Mouse (Mus musculus) heart, embryonic 14.5 days (tissue): ENCODE measurements around the gene Krtap5-1. TPM values are rescaled to one million over a fixed set of nuclear protein-coding genes. Genes with fewer than 3 reads are reported as not detected.
A peak's percentile ranks its signal among the peaks of the same experiment; 100 is the strongest.
"Not testable (repeated sequence)": the region's sequence is repeated elsewhere in the genome, so short reads cannot be mapped to it uniquely, and the experiment has no call there.

Experiments used
- ATAC-seq: fragments of 200-750 bp; cut with Nextera tagmentation; 2 replicates; pipeline ENCODE4 v1.8.0; 2017; ENCODE audit warnings: low read depth, moderate TSS enrichment; ENCODE audit not compliant: insufficient number of reproducible peaks, insufficient read depth, low FRiP score
- H3K27ac ChIP-seq, 2 experiments: fragments of 200-500 bp in 1 of 2; fragments of 300-500 bp in 1 of 2; sonication (generic) in 1 of 2; replicated peaks in 1 of 2; 2 replicates each; pipeline ENCODE4 v1.5.1; 2012 to 2014; ENCODE audit warnings: low read depth in 2 of 2, low read length in 2 of 2, control low read depth in 1 of 2, mild to moderate bottlenecking in 1 of 2, mixed read lengths in 1 of 2; ENCODE audit not compliant: control insufficient read depth in 1 of 2, insufficient read depth in 1 of 2
- H3K27me3 ChIP-seq: fragments of 300-500 bp; sonication (generic); 2 replicates; pipeline ENCODE4 v1.6.1; 2014; ENCODE audit warnings: mild to moderate bottlenecking, low read length, control low read depth; ENCODE audit not compliant: control insufficient read depth, insufficient read depth
- H3K36me3 ChIP-seq: fragments of 300-500 bp; sonication (generic); 2 replicates; pipeline ENCODE4 v1.6.1; 2014; ENCODE audit warnings: mild to moderate bottlenecking, control low read depth, low read length, mixed read lengths; ENCODE audit not compliant: control insufficient read depth, insufficient read depth
- H3K4me1 ChIP-seq, 2 experiments: fragments of 200-500 bp in 1 of 2; fragments of 300-500 bp in 1 of 2; sonication (generic) in 1 of 2; 2 replicates each; pipeline ENCODE4 v1.6.1; 2012 to 2014; ENCODE audit warnings: low read length in 2 of 2, control low read depth in 1 of 2, mixed read lengths in 1 of 2; ENCODE audit not compliant: control insufficient read depth in 2 of 2, insufficient read depth in 2 of 2
- H3K4me2 ChIP-seq: fragments of 300-500 bp; sonication (generic); 2 replicates; pipeline ENCODE4 v1.6.1; 2014; ENCODE audit warnings: mild to moderate bottlenecking, low read length
- H3K4me3 ChIP-seq, 2 experiments: fragments of 200-500 bp in 1 of 2; fragments of 300-500 bp in 1 of 2; sonication (generic) in 1 of 2; 2 replicates each; pipeline ENCODE4 v1.5.1; 2012 to 2014; ENCODE audit warnings: low read length in 2 of 2, mild to moderate bottlenecking in 2 of 2, control low read depth in 1 of 2, low read depth in 1 of 2, moderate library complexity in 1 of 2; ENCODE audit not compliant: control insufficient read depth in 1 of 2, insufficient read depth in 1 of 2
- H3K9ac ChIP-seq: fragments of 300-500 bp; sonication (generic); 2 replicates; pipeline ENCODE4 v1.6.1; 2014; ENCODE audit warnings: mild to moderate bottlenecking, low read length
- H3K9me3 ChIP-seq: fragments of 300-500 bp; sonication (generic); 2 replicates; pipeline ENCODE4 v1.6.1; 2016; ENCODE audit warnings: low read length, control low read depth; ENCODE audit not compliant: control insufficient read depth
- WGBS: fragments of 180-500 bp; shearing (Covaris S2); extraction: QIAGEN DNeasy Blood & Tissue Kit; methylation state at CpG from one replicate; pipeline ENCODE4 v1.1.7; 2014; 5-methylcytosine and 5-hydroxymethylcytosine counted together
- polyA plus RNA-seq: library from polyadenylated mRNA; unstranded; fragments of >200 nt; fragmentation: Nextera tagmentation; extraction: Ambion mirVana; gene quantifications from 2 replicates; pipeline ENCODE4 v1.2.1, GENCODE M21; 2014

Gene Krtap5-1
- polyA plus RNA-seq = not detected in 2 replicates

GRCm38 (mm10) chr7:142297018-142297417 lies at the start of gene Krtap5-1:
TSS of gene Krtap5-1 (minus strand) at chr7:142297118.
- H3K27ac ChIP-seq, H3K36me3 ChIP-seq, H3K9ac ChIP-seq, H3K4me3 ChIP-seq, H3K27me3 ChIP-seq, ATAC-seq, H3K9me3 ChIP-seq, H3K4me2 ChIP-seq: not testable (repeated sequence)
- H3K4me1 ChIP-seq = peaks cover 5 to 12% of the 10 kb centered on the region in 2 experiments

GRCm38 (mm10) chr7:142342247-142342640 lies 45.3 kb upstream of the Krtap5-1 start:
- H3K4me3 ChIP-seq = no peak overlapping the region
- H3K27ac ChIP-seq = 0 out of 4 replicates have a peak overlapping the region, but pooled peaks of 1 of the 2 experiments have one; percentile 11
- no peaks in the 10 kb centered on the region for H3K9me3 ChIP-seq
- H3K36me3 ChIP-seq = no peaks in the 10 kb centered on the region
- ATAC-seq = no peak
- H3K4me1 ChIP-seq = peaks cover 4 to 10% of the 10 kb centered on the region in 2 experiments; a peak in 2 of 4 replicates
- no peaks in the 10 kb centered on the region for H3K27me3 ChIP-seq
- H3K4me2 ChIP-seq = no peak overlapping the region
- 72% methylated on average over 3 of the region's 3 CpGs for WGBS
- no peak overlapping the region for H3K9ac ChIP-seq

GRCm38 (mm10) chr7:142341564-142342246 lies 44.8 kb upstream of the Krtap5-1 start:
- WGBS = 69% methylated on average over 10 of the region's 10 CpGs
- ATAC-seq = peak; percentile 11; the same call in 1 of the 2 replicates
- Histone ChIP-seq H3K4me1 (peaks cover 4 to 10% of the 10 kb centered on the region in 2 experiments; a peak in 2 of 4 replicates), H3K36me3 (no peaks in the 10 kb centered on the region), H3K9ac (no peak overlapping the region), H3K4me3 (no peak overlapping the region), H3K9me3 (no peaks in the 10 kb centered on the region), H3K27ac (peak overlapping the region in 1 of 2 experiments; percentile 11; a peak in 1 of 4 replicates), H3K27me3 (no peaks in the 10 kb centered on the region), H3K4me2 (no peak overlapping the region)

- no peaks in the 10 kb centered on the region for H3K36me3 ChIP-seq
- WGBS = 59% methylated on average over 10 of the region's 10 CpGs
Observed at GRCm38 (mm10) chr7:142340269-142340970, 43.5 kb upstream of the Krtap5-1 start.

GRCm38 (mm10) chr7:142335151-142335550 lies 38.2 kb upstream of the Krtap5-1 start:
- ATAC-seq = no peak
- Histone ChIP-seq H3K27ac (no peak overlapping the region), H3K4me2 (no peak overlapping the region), H3K9ac (no peak overlapping the region; the same call in 1 of the 2 replicates), H3K9me3 (no peaks in the 10 kb centered on the region), H3K36me3 (no peaks in the 10 kb centered on the region), H3K4me1 (peaks cover 20 to 21% of the 10 kb centered on the region in 2 experiments), H3K4me3 (no peak overlapping the region), H3K27me3 (no peaks in the 10 kb centered on the region)
- WGBS = 87% methylated on average over 8 of the region's 8 CpGs

More at GRCm38 (mm10) chr7:142340269-142340970, 43.5 kb upstream of the Krtap5-1 start:
- Histone ChIP-seq H3K4me1 (peaks cover 4 to 10% of the 10 kb centered on the region in 2 experiments; a peak in 2 of 4 replicates), H3K9me3 (no peaks in the 10 kb centered on the region), H3K9ac (no peak overlapping the region), H3K4me2 (no peak overlapping the region), H3K27ac (no peak overlapping the region), H3K27me3 (no peaks in the 10 kb centered on the region), H3K4me3 (no peak overlapping the region)
- ATAC-seq = 0 out of 2 replicates have a peak, but pooled peaks have one; percentile 7

GRCm38 (mm10) chr7:142334246-142334645 lies 37.3 kb upstream of the Krtap5-1 start:
- peaks cover 29% of the 10 kb centered on the region in 2 experiments for H3K4me1 ChIP-seq
- H3K27me3 ChIP-seq = no peaks in the 10 kb centered on the region
- H3K9me3 ChIP-seq = no peaks in the 10 kb centered on the region
- 2% methylated on average over 3 of the region's 3 CpGs for WGBS
- ATAC-seq = no peak
- peak overlapping the region in 1 of 2 experiments; percentile 35; a peak in 2 of 4 replicates for H3K27ac ChIP-seq
- H3K36me3 ChIP-seq = no peaks in the 10 kb centered on the region
- H3K4me3 ChIP-seq = no peak overlapping the region
- H3K9ac ChIP-seq = no peak overlapping the region
- H3K4me2 ChIP-seq = no peak overlapping the region

GRCm38 (mm10) chr7:142332741-142333140 lies 35.8 kb upstream of the Krtap5-1 start:
- Histone ChIP-seq H3K4me1 (peaks cover 30 to 35% of the 10 kb centered on the region in 2 experiments), H3K27ac (peak overlapping the region in 1 of 2 experiments; percentile 35; a peak in 2 of 4 replicates)
- not testable (repeated sequence) for H3K36me3 ChIP-seq, H3K9ac ChIP-seq, H3K9me3 ChIP-seq, ATAC-seq, H3K27me3 ChIP-seq, H3K4me3 ChIP-seq, H3K4me2 ChIP-seq
- whole genome bisulfite sequencing = 73% methylated on average over 2 of the region's 9 CpGs
